Mouse (Mus musculus) adrenal gland, adult 10 weeks (tissue): Measurements from ENCODE around the gene Tax1bp3. TPM values are rescaled to one million over a fixed set of nuclear protein-coding genes. Genes with fewer than 3 reads are reported as not detected.

Experiments used
- polyA plus RNA-seq: library from polyadenylated mRNA; stranded (reverse); fragments of 350-450 nt; fragmentation: Illumina TruSeq; extraction: RNeasy Lipid Tissue Mini Kit (QIAGEN cat#74804); gene quantifications from one replicate; pipeline ENCODE4 v1.2.3, GENCODE M21; 2014; ENCODE audit warnings: low read depth, low replicate concordance

The Tax1bp3 gene
- 35.5 TPM for polyA plus RNA-seq

DNA sequence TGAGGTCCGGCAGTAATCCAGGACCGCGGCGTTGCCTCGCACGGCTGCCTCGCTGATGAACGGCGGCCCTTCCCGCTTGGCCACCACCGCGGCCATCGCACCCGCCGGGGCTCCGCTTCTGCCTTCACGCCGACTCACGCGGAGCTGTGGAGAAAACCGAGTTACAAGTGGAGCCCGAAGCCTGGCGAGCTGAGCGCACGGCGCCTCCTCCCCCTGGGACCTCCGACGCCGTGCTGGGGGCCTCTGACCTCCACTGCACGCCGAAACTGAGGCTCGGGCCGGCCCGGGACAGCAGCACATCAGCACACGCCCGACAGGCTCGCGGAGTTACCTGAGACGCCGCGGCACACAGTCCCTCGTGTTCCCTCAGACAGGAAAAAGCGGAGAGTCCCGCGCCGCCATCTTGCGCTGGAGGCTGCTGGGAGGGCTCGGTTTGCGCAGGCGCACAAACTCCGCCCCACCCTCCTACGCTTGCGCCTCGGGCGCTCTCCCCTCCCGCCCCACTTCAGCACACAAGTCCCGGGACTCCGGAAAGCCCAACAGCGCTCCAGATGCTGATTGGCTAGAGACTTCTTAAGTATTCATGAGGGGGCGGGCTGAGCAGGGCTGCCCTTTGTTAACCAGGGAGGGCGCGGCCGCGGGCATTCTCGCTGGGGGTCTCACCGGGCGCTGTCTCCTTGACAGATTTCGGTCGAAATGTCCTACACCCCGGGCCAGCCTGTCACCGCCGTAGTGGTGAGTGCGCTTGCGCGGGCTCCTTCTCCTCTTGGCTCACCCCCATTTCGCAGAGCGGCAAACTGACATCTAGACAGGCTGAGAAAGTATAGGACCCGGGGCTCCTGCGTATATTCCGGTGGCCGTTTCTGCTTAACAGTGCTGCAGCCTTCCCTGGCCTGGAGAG, at the start of gene Tax1bp3, which contains the start of gene Emc6:
TSS of gene Tax1bp3 (plus strand) at position 476 of the 901 bp plus-strand sequence.
TSS of gene Emc6 (minus strand) at position 430 of the 901 bp plus-strand sequence.

DNA sequence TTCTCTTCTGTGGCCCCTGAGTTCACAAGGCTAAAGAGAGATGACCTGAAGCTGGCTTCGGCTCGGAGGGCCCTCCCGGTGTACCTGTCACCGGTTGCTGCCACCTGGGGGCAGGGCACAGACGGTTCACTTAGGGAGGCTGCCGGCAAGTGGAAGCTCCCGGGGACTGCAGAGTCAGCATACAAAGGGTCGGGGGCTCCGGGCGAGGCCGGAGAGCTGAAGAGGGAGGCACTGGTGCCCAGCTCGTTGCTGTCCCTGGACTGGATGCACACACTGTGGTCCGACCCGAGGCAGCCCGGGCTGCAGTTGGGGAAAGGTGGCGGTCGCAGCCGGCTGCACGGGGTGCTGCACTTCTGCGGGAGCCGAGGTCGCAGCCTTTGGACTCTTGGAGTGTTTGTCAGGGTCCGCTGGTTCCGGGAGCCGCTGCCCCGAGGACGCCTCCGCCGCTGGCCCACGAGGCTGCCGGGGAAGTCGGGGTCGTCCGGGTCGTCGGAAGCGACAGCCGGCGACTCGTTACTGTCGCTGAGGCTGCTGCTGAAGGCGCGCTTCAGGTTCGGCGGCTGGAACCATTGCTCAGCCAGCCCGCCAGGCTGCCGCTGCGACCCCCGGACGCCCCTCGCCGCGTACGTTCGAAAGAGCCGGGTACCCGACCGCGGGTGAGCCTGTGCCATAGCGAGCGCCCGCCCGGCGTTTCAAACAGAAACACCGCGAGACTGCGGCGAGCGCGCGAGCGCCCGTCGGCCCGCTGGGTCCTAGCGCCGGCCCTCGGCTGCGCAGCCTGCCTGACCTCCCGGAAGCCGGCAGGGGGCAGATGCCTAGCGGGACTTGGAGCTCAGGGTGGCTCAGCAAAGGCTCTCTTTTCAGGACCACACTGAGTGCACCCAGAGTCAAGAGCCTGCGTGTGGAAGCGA, 39.0 kb upstream of the Tax1bp3 start, which contains the start of gene Haspin:
TSS of gene Haspin (minus strand) at position 704 of the 911 bp plus-strand sequence.

DNA sequence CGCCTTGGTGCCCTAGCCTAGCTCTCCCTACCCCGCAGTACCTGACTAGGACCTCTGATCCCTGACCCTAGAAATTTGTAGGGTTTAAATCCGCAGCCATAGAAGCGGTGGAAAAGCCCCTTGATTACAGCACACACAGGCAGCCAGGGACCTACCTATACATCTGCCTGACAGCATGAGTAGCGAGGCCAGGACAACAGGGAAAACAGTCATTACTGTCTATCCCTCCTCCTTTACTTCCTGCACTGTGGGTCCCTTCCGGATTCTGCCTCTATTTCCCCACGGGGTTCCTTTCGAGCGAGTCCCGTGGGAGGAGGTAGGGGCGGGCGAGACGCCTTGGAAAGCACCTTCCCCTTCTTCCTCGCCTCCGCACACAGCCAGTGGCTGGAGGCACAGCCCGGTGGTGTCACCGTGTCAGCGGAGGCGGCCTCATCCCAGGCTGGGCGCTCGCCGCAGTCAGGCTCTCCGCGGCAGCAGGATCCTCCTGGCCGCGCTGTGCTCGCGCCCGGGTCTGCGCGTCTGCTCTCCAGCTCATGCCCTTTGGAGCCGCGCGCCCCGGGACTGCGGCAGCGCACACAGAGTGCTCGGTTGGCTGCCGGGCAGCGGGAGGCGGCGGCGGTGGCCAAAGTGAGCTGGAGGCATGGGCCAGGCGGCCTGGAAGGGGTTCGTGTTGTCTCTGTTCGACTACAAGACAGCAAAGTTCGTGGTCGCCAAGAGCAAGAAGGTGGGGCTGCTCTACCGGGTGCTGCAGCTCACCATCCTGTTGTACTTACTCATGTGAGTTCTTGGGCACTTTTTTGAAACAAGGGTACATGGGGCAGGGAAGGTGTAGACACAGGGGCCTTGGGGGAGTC, 16.7 kb upstream of the Tax1bp3 start, which contains the start of gene P2rx5:
TSS of gene P2rx5 (plus strand) at position 465 of the 854 bp plus-strand sequence.

DNA sequence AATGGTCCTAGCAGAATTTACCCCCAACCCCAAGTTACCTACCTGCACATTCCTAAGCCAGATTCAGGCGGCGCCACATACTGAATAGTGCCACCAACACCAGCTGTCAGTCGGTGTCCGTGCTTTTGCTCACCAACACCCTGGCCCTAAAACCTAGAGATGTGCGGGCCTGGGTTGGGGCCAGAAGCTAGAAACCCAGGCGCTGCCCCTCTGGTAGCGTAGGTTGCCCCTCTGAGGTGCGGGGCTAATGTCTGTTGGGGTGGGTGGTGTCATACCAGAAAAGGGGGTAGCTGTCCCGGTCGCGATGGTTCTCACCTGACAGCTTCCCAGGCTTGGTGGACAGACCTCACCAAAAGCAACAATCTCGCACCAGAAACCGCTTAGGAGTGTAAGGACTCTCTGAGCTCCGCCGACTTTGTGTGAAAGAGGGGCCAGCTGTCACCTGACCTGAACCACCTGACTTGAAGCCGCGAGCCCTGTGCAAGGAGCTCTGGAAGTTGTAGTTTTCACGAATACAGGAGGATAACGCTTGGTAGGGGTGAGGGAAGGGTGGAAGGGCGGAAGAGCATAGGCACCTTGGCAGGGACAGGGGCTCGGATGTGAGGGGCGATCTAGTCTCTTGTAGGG, 21.8 kb downstream of the Tax1bp3 start, which contains the start of gene Ctns:
TSS of gene Ctns (minus strand) at position 440 of the 627 bp plus-strand sequence.

DNA sequence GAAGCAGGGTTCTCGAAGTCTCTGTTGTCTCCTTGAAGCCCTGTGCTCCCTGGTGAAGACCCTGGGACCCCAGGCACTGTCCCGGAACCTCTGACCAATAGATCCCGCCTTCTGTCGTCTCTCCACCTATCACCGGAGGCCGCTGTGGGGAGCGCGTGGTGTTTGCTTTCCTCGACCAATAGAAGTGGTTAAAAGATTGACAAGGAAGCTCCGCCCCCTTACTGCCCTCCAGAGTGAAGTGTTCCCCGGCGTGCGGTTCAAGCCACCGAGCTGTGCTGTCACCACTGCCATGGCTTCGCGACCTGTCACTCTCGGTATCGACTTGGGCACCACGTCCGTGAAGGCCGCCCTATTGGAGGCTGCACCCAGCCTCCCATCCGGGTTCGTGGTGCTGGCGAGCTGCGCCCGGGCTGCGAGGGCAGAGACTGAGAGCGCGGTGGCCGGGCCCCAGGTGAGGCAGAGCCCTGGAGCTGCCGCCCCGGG, 22.4 kb downstream of the Tax1bp3 start, which contains the start of gene Shpk:
TSS of gene Shpk (plus strand) at position 231 of the 483 bp plus-strand sequence.

Other genes starting within 250 kb of the Tax1bp3 start
- 4.1 TPM for gene Atp2a3, start 215.9 kb upstream of the Tax1bp3 start, polyA plus RNA-seq
- not detected for gene P2rx1, start 178.0 kb upstream of the Tax1bp3 start, polyA plus RNA-seq
- gene Camkk1, start 158.1 kb upstream of the Tax1bp3 start, polyA plus RNA-seq: 0.41 TPM
- gene Ncbp3, start 129.3 kb upstream of the Tax1bp3 start, polyA plus RNA-seq: 13.8 TPM
- gene Itgae, start 86.5 kb upstream of the Tax1bp3 start, polyA plus RNA-seq: 0.17 TPM
- 0.58 TPM for gene Haspin, start 38.8 kb upstream of the Tax1bp3 start, polyA plus RNA-seq
- 1.3 TPM for gene P2rx5, start 16.7 kb upstream of the Tax1bp3 start, polyA plus RNA-seq
- gene Emc6, start within 50 bp of the Tax1bp3 start, polyA plus RNA-seq: 53.9 TPM
- gene Ctns, start 22.0 kb downstream of the Tax1bp3 start, polyA plus RNA-seq: 9.3 TPM
- gene Shpk, start 22.4 kb downstream of the Tax1bp3 start, polyA plus RNA-seq: 4.0 TPM
- gene Trpv1, start 57.2 kb downstream of the Tax1bp3 start, polyA plus RNA-seq: 0.35 TPM
- 0.29 TPM for gene Trpv3, start 90.3 kb downstream of the Tax1bp3 start, polyA plus RNA-seq
- gene Aspa, start 152.5 kb downstream of the Tax1bp3 start, polyA plus RNA-seq: 33.6 TPM
- gene Gm49340, start 152.7 kb downstream of the Tax1bp3 start, polyA plus RNA-seq: not detected
- 3.1 TPM for gene Spata22, start 152.7 kb downstream of the Tax1bp3 start, polyA plus RNA-seq
- gene Olfr20, start 173.7 kb downstream of the Tax1bp3 start, polyA plus RNA-seq: not detected
- gene Olfr376, start 194.2 kb downstream of the Tax1bp3 start, polyA plus RNA-seq: not detected
- gene Olfr1, start 222.5 kb downstream of the Tax1bp3 start, polyA plus RNA-seq: not detected